Mouse (Mus musculus) right cerebral cortex, postnatal 14 days (tissue): ENCODE measurements around the gene Pcdh7.
"Not testable (repeated sequence)": the region's sequence is repeated elsewhere in the genome, so short reads cannot be mapped to it uniquely, and the experiment has no call there.

Experiments
- DNase-seq: peaks from one replicate; pipeline ENCODE4 v3.0.0; 2022

The Pcdh7 gene

DNA sequence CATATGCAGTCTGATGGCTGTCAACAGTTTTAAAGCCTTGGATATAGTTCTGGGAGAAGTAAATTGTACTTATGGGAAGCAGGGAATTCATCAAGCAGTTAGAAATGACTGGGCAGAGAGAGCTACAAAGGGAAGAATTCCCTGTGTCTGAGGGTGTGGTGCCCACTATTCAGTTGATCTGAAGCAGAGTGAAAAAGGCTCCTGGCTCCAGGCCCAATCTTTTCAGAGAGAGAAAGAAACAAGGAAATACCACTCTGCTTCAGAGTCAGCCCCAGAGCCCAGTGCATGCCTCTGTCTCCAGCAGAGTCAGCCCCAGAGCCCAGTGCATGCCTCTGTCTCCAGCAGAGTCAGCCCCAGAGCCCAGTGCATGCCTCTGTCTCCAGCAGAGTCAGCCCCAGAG lies 456.6 kb downstream of the Pcdh7 start:
- DNase-seq: not testable (repeated sequence)

DNA sequence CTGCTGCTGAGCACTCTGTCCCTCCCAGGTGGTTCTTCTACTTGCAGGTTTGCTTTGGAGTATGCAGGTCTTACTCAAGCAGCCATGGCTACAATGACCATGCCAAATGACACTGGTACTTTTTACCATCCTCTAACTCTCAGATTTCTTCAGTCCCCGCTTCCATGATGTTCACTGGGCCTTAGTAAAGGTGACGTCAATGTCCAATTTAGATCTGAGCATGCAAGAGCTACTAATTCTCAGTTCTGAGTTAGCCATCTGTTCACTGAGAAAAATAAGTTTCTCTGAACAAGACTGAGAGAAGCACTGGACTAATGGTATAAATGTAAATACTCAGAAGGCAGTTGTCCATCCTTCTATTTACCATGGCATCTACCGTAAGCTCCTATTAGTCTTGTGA lies 457.8 kb downstream of the Pcdh7 start:
- no peak for DNase-seq
